Comparison of ENCODE assay signal across 25 mouse cellular contexts in the genomic region with DNA sequence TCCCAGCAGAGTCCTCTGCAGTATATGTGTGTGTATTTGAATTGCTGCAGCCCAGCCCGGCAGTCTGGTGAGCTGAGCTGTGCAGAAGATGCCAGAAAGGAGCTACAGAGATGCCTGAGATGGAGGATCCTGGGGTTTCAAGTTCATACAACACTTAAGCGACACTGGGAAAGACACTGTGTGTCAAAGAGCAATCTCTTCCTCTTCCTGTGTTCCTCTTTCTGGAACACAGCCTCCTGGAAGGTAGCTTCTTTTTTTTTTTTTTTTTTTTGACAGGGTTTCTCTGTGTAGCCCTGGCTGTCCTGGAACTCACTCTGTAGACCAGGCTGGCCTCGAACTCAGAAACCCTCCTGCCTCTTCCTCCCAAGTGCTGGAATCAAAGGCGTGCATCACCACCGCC. TPM values are rescaled to one million over a fixed set of nuclear protein-coding genes. Genes with fewer than 3 reads are reported as not detected.
DNase-seq lines count a peak whose midpoint lies in the region; ATAC-seq and TF ChIP-seq lines count a peak whose summit lies in the region.
"Had no signal": no experiment of that assay in that cellular context is flagged by ENCODE, and none has a peak within 500 bp of the region (broad histone marks: within the 10 kb centered on the region; RNA-seq: fewer than 3 reads in every experiment).

No protein-coding gene starts in this region.

- H3K4me1 ChIP-seq in MEL (ENCODE audit: control insufficient read depth in 1 of 2, insufficient read depth in 2 of 2, low read length in 2 of 2): no peaks in the 10 kb centered on the region
- no peaks in the 10 kb centered on the region for H3K4me1 ChIP-seq in forebrain, embryonic 16.5 days (replicated peaks; ENCODE audit: control insufficient read depth, insufficient read depth, low read length)

- TF ChIP-seq RAD21 in MEL (IDR thresholded peaks at IDR 0.05; ENCODE audit: low read depth, low read length): no peak

- no peak overlapping the region for H3K4me2 ChIP-seq in forebrain, embryonic 16.5 days (ENCODE audit: low read length)

- H3K27ac ChIP-seq in MEL (ENCODE audit: control insufficient read depth, low read depth, low read length): no peak overlapping the region
- no peak overlapping the region for H3K27ac ChIP-seq in forebrain, embryonic 16.5 days (ENCODE audit: low read length)

- peak; percentile 63 for ATAC-seq in granulocyte monocyte progenitor cell, adult 5-6 weeks (replicated peaks; ENCODE audit: poor library complexity, severe bottlenecking)
- peak; percentile 69 for ATAC-seq in megakaryocyte, adult 5-6 weeks (ENCODE audit: poor library complexity, severe bottlenecking)
- peak; percentile 64 for ATAC-seq in megakaryocyte progenitor cell, adult 5-6 weeks (replicated peaks; ENCODE audit: poor library complexity)
- no peak for ATAC-seq in forebrain, embryonic 16.5 days
- ATAC-seq: activated CD4-positive, CD25-positive, alpha-beta regulatory T cell, adult 4 months; CD4-positive, CD25-positive, alpha-beta regulatory T cell, adult 4 months; Patski had no signal

- H3K79me2 ChIP-seq in MEL (ENCODE audit: control insufficient read depth, insufficient read depth, low read length, poor library complexity): no peaks in the 10 kb centered on the region

- no peak for TF ChIP-seq CTCF in MEL (IDR thresholded peaks at IDR 0.05 in 2 of 3, conservative IDR thresholded peaks at IDR 0.05 in 1 of 3; ENCODE audit: control insufficient read depth in 1 of 3, insufficient read depth in 1 of 3, low read depth in 2 of 3, low read length in 3 of 3, poor library complexity in 1 of 3, severe bottlenecking in 1 of 3)

- intact Hi-C loops in heart, postnatal 14 days (cut with DNase I): no loop called here

- 84% methylated on average over 5 of the region's 5 CpGs for WGBS in forebrain, embryonic 16.5 days

- no peak overlapping the region for H3K4me3 ChIP-seq in MEL (ENCODE audit: control insufficient read depth in 1 of 2, insufficient read depth in 1 of 2, low read depth in 2 of 2, low read length in 2 of 2)
- no peak overlapping the region for H3K4me3 ChIP-seq in forebrain, embryonic 16.5 days (replicated peaks; ENCODE audit: low read length)

- peak; percentile 36 for DNase-seq in MEL (ENCODE audit: low read depth, low spot score)
- no peak for DNase-seq in heart, postnatal 14 days
- no peak for DNase-seq in kidney, adult 18-20 months
- no peak for DNase-seq in natural killer cell, adult 2 months (ENCODE audit: low spot score in 2 of 2)
- DNase-seq: adrenal gland, adult 2 months; adrenal gland, adult 8-10 months; adrenal gland, postnatal 10 days; adrenal gland, postnatal 14 days; adrenal gland, postnatal 25 days; adrenal gland, postnatal 36 days; B cell, adult 2 months; cerebellum, adult 11 months; cerebellum, adult 11-12 months; cerebellum, adult 18-20 months had no signal

- no peaks in the 10 kb centered on the region for H3K27me3 ChIP-seq in MEL (ENCODE audit: control insufficient read depth in 1 of 2, insufficient read depth in 2 of 2, low read length in 2 of 2)
- no peaks in the 10 kb centered on the region for H3K27me3 ChIP-seq in forebrain, embryonic 16.5 days (replicated peaks; ENCODE audit: control insufficient read depth, insufficient read depth, low read length)
- H3K27me3 ChIP-seq: Patski had no signal

- no peak for TF ChIP-seq EP300 in MEL (IDR thresholded peaks at IDR 0.05; ENCODE audit: low read depth in 1 of 2, low read length in 2 of 2)

- no peaks in the 10 kb centered on the region for H3K9me3 ChIP-seq in MEL (replicated peaks; ENCODE audit: insufficient read depth, low read length)
- no peaks in the 10 kb centered on the region for H3K9me3 ChIP-seq in forebrain, embryonic 16.5 days (ENCODE audit: control insufficient read depth, low read length)
- H3K9me3 ChIP-seq: G1E had no signal

- TF ChIP-seq POLR2A in MEL (IDR thresholded peaks at IDR 0.05; ENCODE audit: control insufficient read depth in 1 of 2, insufficient read depth in 1 of 2, low read depth in 1 of 2, low read length in 2 of 2, poor library complexity in 1 of 2): no peak

- H3K9ac ChIP-seq in MEL (ENCODE audit: control insufficient read depth, low read depth, low read length, poor library complexity, severe bottlenecking): no peak overlapping the region
- H3K9ac ChIP-seq in forebrain, embryonic 16.5 days (replicated peaks; ENCODE audit: low read depth, low read length): no peak overlapping the region

- no peaks in the 10 kb centered on the region for H3K36me3 ChIP-seq in MEL (ENCODE audit: control insufficient read depth in 1 of 2, insufficient read depth in 2 of 2, low read length in 2 of 2)
- no peaks in the 10 kb centered on the region for H3K36me3 ChIP-seq in forebrain, embryonic 16.5 days (ENCODE audit: control insufficient read depth, insufficient read depth)
- H3K36me3 ChIP-seq: G1E had no signal

TF ChIP-seq in MEL, 35 proteins besides CTCF, POLR2A, EP300 and RAD21:
- TF ChIP-seq ZNF384 (IDR thresholded peaks at IDR 0.05; ENCODE audit: low read depth, low read length) (peak; percentile 82), POLR2AphosphoS5 (IDR thresholded peaks at IDR 0.05; ENCODE audit: borderline replicate concordance, low read depth, low read length) (no peak), RCOR1 (IDR thresholded peaks at IDR 0.05; ENCODE audit: low read depth, low read length) (no peak)

RNA-seq across cellular contexts. Expression of a gene that starts 18.0 kb away (rescaled TPM):
- 7.5 and 8.7 TPM in 2 replicates for total RNA-seq in MEL (2012; rRNA removed)
- 10 to 100 TPM in 1 of 2 experiments, not detected in 1; 29.2 TPM for polyA plus RNA-seq in MEL (2012; ENCODE audit: insufficient read depth in 1 of 2, insufficient read length in 2 of 2, low read depth in 1 of 2, low replicate concordance in 2 of 2, missing spikeins in 1 of 2)
- total RNA-seq in granulocyte monocyte progenitor cell, adult 5-6 weeks (2014; fragmentation: Nextera tagmentation): 4.4 and 6.4 TPM in 2 replicates
- 1.6 and 2.8 TPM in 2 replicates for total RNA-seq in granulocyte monocyte progenitor cell, adult 5-6 weeks (2017)
- 5.0 and 5.2 TPM in 2 replicates for total RNA-seq in megakaryocyte, adult 5-6 weeks (2015)
- total RNA-seq in megakaryocyte, adult 5-6 weeks (2017): 1.7 and 2.8 TPM in 2 replicates
- 6.4 and 8.8 TPM in 2 replicates for total RNA-seq in megakaryocyte progenitor cell, adult 5-6 weeks (2015)
- 4.8 and 5.0 TPM in 2 replicates for total RNA-seq in megakaryocyte progenitor cell, adult 5-6 weeks (2017)
- 3.7 and 4.2 TPM in 2 replicates for polyA plus RNA-seq in forebrain, embryonic 16.5 days (2015; fragmentation: Nextera tagmentation; extraction: Ambion mirVana)
- total RNA-seq in heart, postnatal 14 days (2021): 1 to 10 TPM; 4.3 to 6.0 TPM

RNA-seq across cellular contexts. Expression of a gene that starts 25.5 kb away (rescaled TPM):
- total RNA-seq in MEL (2012; rRNA removed): not detected in 2 replicates
- polyA plus RNA-seq in MEL (2012; ENCODE audit: insufficient read depth in 1 of 2, insufficient read length in 2 of 2, low read depth in 1 of 2, low replicate concordance in 2 of 2, missing spikeins in 1 of 2): not detected
- not detected in 2 replicates for total RNA-seq in granulocyte monocyte progenitor cell, adult 5-6 weeks (2014; fragmentation: Nextera tagmentation)
- not detected in 2 replicates for total RNA-seq in granulocyte monocyte progenitor cell, adult 5-6 weeks (2017)
- not detected in 2 replicates for total RNA-seq in megakaryocyte, adult 5-6 weeks (2015)
- total RNA-seq in megakaryocyte, adult 5-6 weeks (2017): not detected in 2 replicates
- not detected in 2 replicates for total RNA-seq in megakaryocyte progenitor cell, adult 5-6 weeks (2015)
- total RNA-seq in megakaryocyte progenitor cell, adult 5-6 weeks (2017): not detected in 2 replicates
- polyA plus RNA-seq in forebrain, embryonic 16.5 days (2015; fragmentation: Nextera tagmentation; extraction: Ambion mirVana): not detected in 2 replicates
- total RNA-seq in heart, postnatal 14 days (2021): not detected
- total RNA-seq: CH12.LX had no signal
- polyA plus RNA-seq: brain, embryonic 14.5 days; C2C12; G1E; Patski had no signal

RNA-seq across cellular contexts. Expression of a gene that starts 26.5 kb away (rescaled TPM):
- 0.26 and 0.27 TPM in 2 replicates for total RNA-seq in MEL (2012; rRNA removed)
- under 1 TPM in 1 of 2 experiments, not detected in 1; 0.68 TPM for polyA plus RNA-seq in MEL (2012; ENCODE audit: insufficient read depth in 1 of 2, insufficient read length in 2 of 2, low read depth in 1 of 2, low replicate concordance in 2 of 2, missing spikeins in 1 of 2)
- 0.47 TPM in 1 of 2 replicates, not detected in the other for total RNA-seq in granulocyte monocyte progenitor cell, adult 5-6 weeks (2014; fragmentation: Nextera tagmentation)
- total RNA-seq in granulocyte monocyte progenitor cell, adult 5-6 weeks (2017): 0.17 TPM in 1 of 2 replicates, not detected in the other
- total RNA-seq in megakaryocyte, adult 5-6 weeks (2015): 0.32 and 0.40 TPM in 2 replicates
- total RNA-seq in megakaryocyte, adult 5-6 weeks (2017): 0.07 and 0.53 TPM in 2 replicates
- total RNA-seq in megakaryocyte progenitor cell, adult 5-6 weeks (2015): 0.07 TPM in 1 of 2 replicates, not detected in the other
- total RNA-seq in megakaryocyte progenitor cell, adult 5-6 weeks (2017): not detected in 2 replicates
- polyA plus RNA-seq in forebrain, embryonic 16.5 days (2015; fragmentation: Nextera tagmentation; extraction: Ambion mirVana): 0.50 and 0.65 TPM in 2 replicates
- not detected for total RNA-seq in heart, postnatal 14 days (2021)
- polyA plus RNA-seq: G1E, Patski had no signal
